Mouse (Mus musculus) mouse trophoblast stem cell (cell line): ENCODE results near the gene Iqck.

ENCODE experiments used
- in situ Hi-C, 2 experiments: fragments of 300-500 bp; cut with MseI, MboI; formaldehyde crosslinking; loops; 2 replicates in 1 of 2; 3 replicates in 1 of 2; pipeline ENCODE4 v1.15.1; 2025

Iqck gene

GRCm38 (mm10) chr7:118948677-118949282 lies 93.2 kb downstream of the Iqck start:
- in situ Hi-C loops = no loop called here

DNA sequence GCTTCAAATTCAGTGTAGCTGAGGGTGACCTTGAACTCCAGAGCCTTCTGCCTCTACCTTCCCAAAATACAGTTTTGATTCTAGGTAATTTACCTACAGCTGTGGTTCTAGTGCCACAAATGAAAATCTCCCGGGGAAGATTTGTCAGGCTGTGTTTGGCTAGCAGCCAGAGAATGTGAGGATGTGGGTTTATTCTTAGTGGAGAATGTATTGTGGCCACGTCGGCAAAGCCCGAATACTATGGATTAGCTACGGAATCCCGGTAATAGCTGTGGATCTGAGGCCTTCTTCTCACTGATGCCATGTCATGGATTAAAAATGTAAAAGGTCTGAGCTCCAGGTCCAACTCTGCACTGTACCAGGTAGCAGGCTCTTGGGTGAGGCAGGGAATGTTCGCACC lies 94.2 kb downstream of the Iqck start:
- in situ Hi-C loops = no loop called here

GRCm38 (mm10) chr7:118953626-118954282 lies 98.2 kb downstream of the Iqck start:
- in situ Hi-C loops = no loop called here

DNA sequence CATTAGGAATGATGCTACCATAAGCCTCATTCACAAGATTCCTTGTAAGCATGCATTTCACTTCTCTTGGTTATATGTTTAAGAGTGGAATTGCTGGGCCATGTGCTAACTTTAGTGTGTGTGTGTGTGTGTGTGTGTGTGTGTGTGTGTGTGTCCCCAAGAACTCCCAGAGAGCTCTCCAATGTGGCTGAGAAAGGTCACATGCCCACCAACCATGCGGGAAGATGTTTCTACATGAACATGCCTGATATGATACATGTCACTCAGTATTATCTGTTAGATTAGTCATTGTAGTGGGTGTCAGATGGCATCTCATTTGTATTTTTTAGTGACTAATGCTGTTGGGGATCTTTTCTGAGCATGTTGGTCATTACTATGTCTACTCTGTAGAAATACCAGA lies 99.4 kb downstream of the Iqck start:
- in situ Hi-C loops = no loop called here

GRCm38 (mm10) chr7:118956616-118957246 lies 101.2 kb downstream of the Iqck start:
- in situ Hi-C loops = no loop called here

- in situ Hi-C loops = no loop called here
Measured at GRCm38 (mm10) chr7:118959209-118959608, 103.7 kb downstream of the Iqck start.

DNA sequence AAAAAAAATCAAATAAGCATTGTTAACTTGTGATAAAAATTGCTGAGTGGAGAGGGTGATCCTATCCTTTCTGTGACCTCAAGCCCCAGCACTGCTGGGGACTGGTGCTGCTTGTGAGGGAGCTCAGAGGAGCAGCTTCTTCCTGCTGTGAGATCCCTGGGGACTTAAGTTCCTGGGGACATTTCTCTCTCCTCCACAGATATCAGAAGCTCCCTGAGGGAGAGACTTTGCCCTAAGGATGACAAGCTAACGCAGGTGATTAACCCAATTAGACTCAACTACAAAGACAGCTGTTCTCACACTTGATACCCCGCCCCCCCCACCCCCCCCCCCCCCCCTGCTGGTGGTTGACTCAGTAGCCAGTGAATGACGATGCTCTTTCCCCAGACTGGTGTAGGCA lies 109.2 kb downstream of the Iqck start:
- in situ Hi-C loops = no loop called here

GRCm38 (mm10) chr7:118965198-118965597 lies 109.6 kb downstream of the Iqck start:
- in situ Hi-C loops = no loop called here

GRCm38 (mm10) chr7:118968870-118969269 lies 113.3 kb downstream of the Iqck start:
- in situ Hi-C loops = no loop called here

DNA sequence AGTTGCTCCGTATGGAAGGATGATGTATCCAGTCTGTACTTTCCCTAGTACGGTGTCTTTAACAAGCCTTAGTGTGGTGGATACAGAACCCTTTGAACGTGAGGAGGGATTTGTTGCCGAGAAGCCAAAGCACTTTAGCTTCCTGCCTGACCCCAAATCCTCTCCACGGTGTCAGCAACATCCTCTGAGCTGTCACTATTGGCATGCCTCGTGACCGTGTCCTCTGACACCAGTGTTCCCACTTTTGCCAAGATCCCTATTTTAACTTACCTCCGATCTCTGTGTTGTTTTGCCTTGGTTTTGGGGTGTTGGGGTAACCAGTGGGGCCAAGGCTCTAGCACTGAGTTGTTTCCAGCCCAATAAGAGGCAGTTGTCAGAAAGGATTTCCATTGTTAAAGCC lies 115.9 kb downstream of the Iqck start:
- in situ Hi-C loops = no loop called here

DNA sequence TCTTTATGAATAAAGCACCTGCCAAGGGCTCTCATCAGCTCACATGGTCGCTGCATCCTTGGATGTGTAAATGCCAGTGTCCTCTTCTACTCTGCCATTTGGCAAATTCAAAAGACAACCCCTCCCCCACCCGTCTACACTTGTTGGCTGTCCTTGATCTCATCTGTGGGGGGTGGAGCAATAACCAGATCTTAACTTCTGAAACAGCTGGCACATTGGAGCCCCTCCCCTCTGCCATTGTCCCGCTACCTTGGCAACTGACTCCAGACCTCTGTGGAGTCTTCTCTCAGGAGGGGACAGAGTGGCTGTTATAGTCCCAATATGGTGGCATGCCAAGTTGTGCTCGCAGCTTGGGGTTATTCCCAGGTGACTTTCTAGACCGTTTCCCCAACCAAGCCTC lies 116.8 kb downstream of the Iqck start:
- in situ Hi-C loops = no loop called here

- in situ Hi-C loops = no loop called here
Measured at GRCm38 (mm10) chr7:118973377-118973776, 117.8 kb downstream of the Iqck start.

DNA sequence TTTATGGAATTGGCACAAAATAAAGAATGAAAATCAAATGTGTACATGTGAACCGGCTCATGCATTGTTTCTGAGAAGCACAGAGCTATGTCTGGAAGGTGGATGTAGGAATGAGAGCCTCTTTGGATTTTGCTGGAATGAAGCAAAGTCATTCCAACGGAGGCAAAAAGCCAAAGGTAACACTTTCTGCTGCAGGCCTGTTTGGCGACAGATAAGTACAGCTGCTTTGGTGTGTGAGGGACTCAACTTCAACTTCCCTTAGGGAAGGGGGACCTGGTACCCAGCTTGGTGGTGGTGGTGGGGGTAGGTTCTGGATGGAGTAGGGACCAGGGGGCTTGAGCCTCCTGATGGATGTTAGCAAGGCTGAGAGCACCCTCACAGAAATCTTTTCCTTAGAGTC lies 120.3 kb downstream of the Iqck start:
- in situ Hi-C loops = no loop called here

DNA sequence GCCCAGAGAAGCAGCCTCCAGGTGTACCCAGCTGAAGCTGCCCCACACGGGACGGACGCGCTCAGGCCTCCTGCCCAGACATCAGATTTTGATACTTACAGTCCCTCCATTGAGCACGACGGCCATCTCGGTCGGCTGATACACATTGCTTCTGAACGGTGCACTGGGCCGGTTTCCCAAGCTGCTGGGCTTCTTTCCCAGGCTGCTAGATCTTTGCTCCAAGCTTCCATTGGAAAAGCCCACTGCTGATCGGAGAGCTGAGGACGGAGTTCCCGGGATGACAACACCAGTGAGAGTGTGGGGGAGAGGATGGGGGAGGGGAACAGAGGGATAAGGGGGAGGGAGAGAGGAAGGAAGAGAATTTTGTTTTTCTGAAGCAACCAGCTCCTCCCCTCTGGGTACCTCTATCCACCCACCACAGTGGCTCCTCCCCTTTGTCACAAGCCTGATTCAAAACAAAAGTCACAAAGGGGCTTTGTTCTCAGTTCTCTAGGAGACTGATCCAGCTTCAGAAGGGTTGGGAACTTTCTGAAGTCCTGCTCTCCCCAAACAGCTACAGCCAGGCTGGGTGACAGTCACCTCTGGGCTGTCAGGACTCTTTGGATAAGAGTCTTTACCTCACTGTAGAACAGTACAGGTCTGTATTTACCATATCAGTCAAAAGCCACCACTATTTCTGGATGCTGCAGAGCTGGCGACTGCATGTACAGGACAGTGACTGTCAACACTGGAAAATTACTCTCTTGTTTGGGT lies 121.0 kb downstream of the Iqck start:
- in situ Hi-C loops = no loop called here

DNA sequence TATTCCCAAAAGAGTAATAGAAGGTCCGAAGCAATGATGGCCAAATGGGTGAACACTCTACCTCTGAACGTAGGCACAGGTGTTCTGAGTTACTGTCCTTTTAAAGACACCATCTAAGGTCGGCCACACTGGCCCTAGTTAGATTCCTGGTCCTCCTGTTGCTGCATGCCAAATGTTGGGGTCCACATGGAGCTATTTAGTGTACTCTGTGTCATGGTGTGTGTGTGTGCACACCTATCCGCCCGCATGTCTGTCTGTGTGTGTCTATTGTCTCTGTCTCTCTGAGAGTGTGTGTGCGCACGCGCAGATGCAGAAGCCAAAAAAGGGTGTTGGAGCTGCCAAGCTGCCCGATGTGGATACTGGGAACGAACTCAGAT lies 121.6 kb downstream of the Iqck start:
- in situ Hi-C loops = no loop called here

- in situ Hi-C loops = no loop called here
Measured at GRCm38 (mm10) chr7:118979121-118979520, 123.6 kb downstream of the Iqck start.

GRCm38 (mm10) chr7:118979708-118980107 lies 124.2 kb downstream of the Iqck start:
- in situ Hi-C loops = no loop called here

GRCm38 (mm10) chr7:118981346-118981745 lies 125.8 kb downstream of the Iqck start:
- in situ Hi-C loops = no loop called here

- in situ Hi-C loops = no loop called here
Measured at GRCm38 (mm10) chr7:118981831-118982230, 126.3 kb downstream of the Iqck start.

DNA sequence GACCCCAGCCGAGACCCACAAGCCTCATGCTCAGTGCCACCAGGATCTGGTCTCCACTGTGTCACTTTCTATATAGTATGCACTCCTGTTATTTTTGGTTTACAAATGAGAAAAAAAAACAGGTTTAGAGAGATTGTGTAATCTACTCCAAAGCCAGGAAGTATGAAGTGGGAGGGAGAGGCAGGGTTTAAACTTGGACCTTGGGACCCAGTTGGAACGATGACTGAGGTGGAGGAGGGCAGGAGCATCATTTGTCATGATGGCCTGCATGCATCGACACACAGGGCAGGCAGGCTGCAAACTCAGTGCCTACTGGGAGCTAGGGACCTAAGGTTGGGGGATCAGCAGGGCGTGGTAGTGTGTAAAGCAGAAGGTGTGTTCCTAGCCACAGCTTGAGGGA lies 127.0 kb downstream of the Iqck start:
- in situ Hi-C loops = no loop called here

DNA sequence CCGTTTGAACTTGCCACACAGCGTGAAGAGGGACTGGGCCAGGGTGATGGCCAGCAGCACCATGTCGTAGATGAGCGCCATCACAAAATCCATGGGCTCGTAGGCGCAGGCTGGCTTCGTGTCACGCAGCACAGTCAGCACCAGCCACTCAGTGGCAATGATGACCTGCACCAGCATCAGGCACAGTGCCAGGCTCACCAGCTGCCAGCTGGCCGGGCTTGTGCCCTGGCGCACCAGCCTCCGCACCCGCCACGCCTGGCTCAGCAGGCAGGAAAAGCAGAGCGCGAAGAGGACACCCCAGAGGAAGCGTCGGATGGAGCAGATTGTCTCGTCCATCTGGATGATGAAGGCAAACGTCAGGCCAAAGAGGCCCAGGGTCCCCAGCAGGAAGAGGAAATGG lies 128.4 kb downstream of the Iqck start:
- in situ Hi-C loops = no loop called here

GRCm38 (mm10) chr7:118985786-118986185 lies 130.2 kb downstream of the Iqck start:
- in situ Hi-C loops = no loop called here

- in situ Hi-C loops = no loop called here
Measured at GRCm38 (mm10) chr7:118986369-118986768, 130.8 kb downstream of the Iqck start.
